Mouse (Mus musculus): ENCODE results near the gene Gcsh. TPM values are rescaled to one million over a fixed set of nuclear protein-coding genes. Genes with fewer than 3 reads are reported as not detected.

Gene Gcsh
- polyA plus RNA-seq, 1 experiment from 2014 or later: 113 TPM

GRCm38 (mm10) chr8:116943555-116944384, 49.6 kb downstream of the Gcsh start:
- Histone ChIP-seq H3K4me1 (peaks cover 41% of the 10 kb centered on the region), H3K9me3 (no peaks in the 10 kb centered on the region), H3K4me2 (peak overlapping the region; percentile 95), H3K27me3 (no peaks in the 10 kb centered on the region), H3K36me3 (peaks cover 4% of the 10 kb centered on the region; the same call in 1 of the 2 replicates), H3K4me3 (peak overlapping the region; percentile 90), H3K9ac (peak overlapping the region; percentile 79), H3K27ac (peak overlapping the region; percentile 56)
- under 1% methylated on average over 62 of the region's 62 CpGs for WGBS
- peak; percentile 50 for ATAC-seq (ENCODE audit: borderline replicate concordance, extremely low read depth, low FRiP score, low TSS enrichment)

DNA sequence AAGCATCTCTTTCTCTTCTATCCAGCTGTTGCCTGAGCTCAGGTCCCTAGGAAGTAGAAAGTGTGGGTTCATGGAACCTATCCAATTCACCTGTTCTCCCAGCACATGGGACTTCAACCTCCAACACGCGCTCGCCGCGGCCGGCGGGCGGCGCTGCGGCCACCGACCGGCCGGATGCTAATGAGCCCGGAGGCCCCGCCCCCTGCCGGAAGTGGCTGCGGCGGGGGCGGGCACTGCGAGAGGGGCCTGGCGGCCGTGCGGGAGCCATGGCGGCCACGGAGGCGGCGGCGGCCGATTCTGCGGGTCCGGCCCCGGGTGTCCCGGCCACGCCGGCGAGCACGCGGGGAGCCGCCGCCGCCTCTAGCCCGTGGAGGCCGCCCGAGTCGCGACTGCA, 50.2 kb downstream of the Gcsh start, which contains the start of gene Atmin:
Gene Atmin, plus strand, starts transcription at position 233 of the 394 bp plus-strand sequence.
- WGBS: 1% methylated on average over 44 of the region's 46 CpGs

GRCm38 (mm10) chr8:116942284-116943058, 50.9 kb downstream of the Gcsh start:
- H3K9me3 ChIP-seq: no peaks in the 10 kb centered on the region
- 59% methylated on average over 12 of the region's 12 CpGs for WGBS
- ATAC-seq (ENCODE audit: borderline replicate concordance, extremely low read depth, low FRiP score, low TSS enrichment): no peak

More for the DNA sequence above, 50.2 kb downstream of the Gcsh start, which contains the start of gene Atmin:
- Histone ChIP-seq H3K4me1 (peaks cover 41% of the 10 kb centered on the region), H3K27ac (peak within 1 kb of the TSS; percentile 56), H3K9ac (peak within 1 kb of the TSS; percentile 79), H3K4me3 (peak within 1 kb of the TSS; percentile 90), H3K4me2 (peak within 1 kb of the TSS; percentile 95), H3K36me3 (peaks cover 7% of the 10 kb centered on the region; the same call in 1 of the 2 replicates), H3K27me3 (no peaks in the 10 kb centered on the region), H3K9me3 (no peaks in the 10 kb centered on the region)
- peak; percentile 88 for ATAC-seq (ENCODE audit: borderline replicate concordance, extremely low read depth, low FRiP score, low TSS enrichment)

DNA sequence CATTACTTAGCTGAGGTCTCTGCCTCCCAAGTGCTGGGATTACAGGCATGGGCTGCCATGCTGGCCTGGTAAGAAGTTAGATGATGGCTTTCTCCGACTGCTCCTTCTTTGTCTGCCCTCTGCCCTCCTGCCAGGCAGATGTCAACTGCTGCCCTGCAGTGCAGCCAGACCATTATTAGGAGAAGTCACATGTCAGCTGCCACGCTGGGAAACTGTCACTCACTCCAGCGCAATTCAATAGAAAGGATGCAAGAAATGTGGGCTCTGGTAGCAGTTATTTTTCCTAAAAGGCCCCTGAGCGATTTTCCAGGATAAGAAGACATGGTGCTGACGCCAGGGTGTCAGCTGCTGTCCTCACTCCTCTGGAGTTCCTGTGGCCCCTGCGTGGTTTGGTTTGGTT, 57.8 kb downstream of the Gcsh start:
- Histone ChIP-seq H3K4me2 (no peak overlapping the region), H3K4me1 (no peaks in the 10 kb centered on the region), H3K9me3 (no peaks in the 10 kb centered on the region), H3K27me3 (no peaks in the 10 kb centered on the region), H3K9ac (no peak overlapping the region), H3K27ac (no peak overlapping the region), H3K36me3 (peaks cover 72% of the 10 kb centered on the region), H3K4me3 (no peak overlapping the region)
- no peak for ATAC-seq (ENCODE audit: borderline replicate concordance, extremely low read depth, low FRiP score, low TSS enrichment)
- 80% methylated on average over 6 of the region's 6 CpGs for WGBS

More at GRCm38 (mm10) chr8:116942284-116943058, 50.9 kb downstream of the Gcsh start:
- no peak overlapping the region for H3K4me3 ChIP-seq
- peaks cover 36% of the 10 kb centered on the region for H3K4me1 ChIP-seq
- peak overlapping the region; percentile 0; the same call in 1 of the 2 replicates for H3K27ac ChIP-seq
- H3K36me3 ChIP-seq: peaks cover 12% of the 10 kb centered on the region
- H3K9ac ChIP-seq: no peak overlapping the region
- no peaks in the 10 kb centered on the region for H3K27me3 ChIP-seq
- peak overlapping the region; percentile 95 for H3K4me2 ChIP-seq

GRCm38 (mm10) chr8:116934976-116935375, 58.4 kb downstream of the Gcsh start:
- Histone ChIP-seq H3K9me3 (no peaks in the 10 kb centered on the region), H3K36me3 (peaks cover 73% of the 10 kb centered on the region), H3K27ac (no peak overlapping the region), H3K9ac (no peak overlapping the region), H3K27me3 (no peaks in the 10 kb centered on the region), H3K4me1 (no peaks in the 10 kb centered on the region), H3K4me2 (no peak overlapping the region), H3K4me3 (no peak overlapping the region)
- 92% methylated on average over 4 of the region's 4 CpGs for WGBS
- no peak for ATAC-seq (ENCODE audit: borderline replicate concordance, extremely low read depth, low FRiP score, low TSS enrichment)

Other genes starting within 250 kb of the Gcsh start
- gene Cmc2, start 72.1 kb downstream of the Gcsh start, polyA plus RNA-seq (2015; fragmentation: Nextera tagmentation; extraction: Ambion mirVana): 85.7 and 86.6 TPM in 2 replicates
- 45.7 and 46.5 TPM in 2 replicates for gene Cenpn, start 71.8 kb downstream of the Gcsh start, polyA plus RNA-seq (2015; fragmentation: Nextera tagmentation; extraction: Ambion mirVana)
- gene Atmin, start 50.1 kb downstream of the Gcsh start, polyA plus RNA-seq (2015; fragmentation: Nextera tagmentation; extraction: Ambion mirVana): 12.1 and 13.0 TPM in 2 replicates
- 2.4 and 2.8 TPM in 2 replicates for gene 1700030J22Rik, start 14.6 kb downstream of the Gcsh start, polyA plus RNA-seq (2015; fragmentation: Nextera tagmentation; extraction: Ambion mirVana)
- gene Pkd1l2, start 88.9 kb upstream of the Gcsh start, polyA plus RNA-seq (2015; fragmentation: Nextera tagmentation; extraction: Ambion mirVana): not detected in 2 replicates
- gene Bco1, start 102.3 kb upstream of the Gcsh start, polyA plus RNA-seq (2015; fragmentation: Nextera tagmentation; extraction: Ambion mirVana): 0.52 and 0.72 TPM in 2 replicates
- 2.1 and 2.3 TPM in 2 replicates for gene Gan, start 164.6 kb upstream of the Gcsh start, polyA plus RNA-seq (2015; fragmentation: Nextera tagmentation; extraction: Ambion mirVana)

Measured in lung, embryonic 15.5 days (tissue).